8 mouse cellular contexts compared by ENCODE assay signal in genomic region chr15:25413378-25413901, GRCm38 (mm10). TPM values are rescaled to one million over a fixed set of nuclear protein-coding genes. Genes with fewer than 3 reads are reported as not detected.
DNase-seq lines count a peak whose midpoint lies in the region; ATAC-seq lines count a peak whose summit lies in the region.

Gene Basp1, minus strand, starts transcription at chr15:25413764.

- H3K36me3 ChIP-seq in forebrain, embryonic 14.5 days (ENCODE audit: control insufficient read depth, insufficient read depth, low read length), result peaks cover 5% of the 10 kb centered on the region; the same call in 1 of the 2 replicates

- no peaks in the 10 kb centered on the region for H3K9me3 ChIP-seq in forebrain, embryonic 14.5 days (replicated peaks; ENCODE audit: control insufficient read depth, low read length)

- H3K4me2 ChIP-seq in forebrain, embryonic 14.5 days (ENCODE audit: low read length), result peak within 1 kb of the TSS; percentile 61

- WGBS in forebrain, embryonic 14.5 days, result under 1% methylated on average over 23 of the region's 60 CpGs

- peak; percentile 75 for DNase-seq in CD4-positive, CD25-positive, alpha-beta regulatory T cell, adult 2 months (ENCODE audit: low read depth, low spot score)
- peak; percentile 6 to 18 for DNase-seq in adrenal gland, postnatal 4 days (ENCODE audit: low spot score in 2 of 2)
- DNase-seq in forebrain, embryonic 14.5 days (ENCODE audit: low spot score), result peak; percentile 91
- DNase-seq in heart, postnatal 36 days, result peak; percentile 41 to 50
- DNase-seq in layer of hippocampus, postnatal 10 days (ENCODE audit: low spot score in 2 of 2), result peak; percentile 78 to 87
- peak; percentile 57 for DNase-seq in lung, postnatal 14 days
- peak; percentile 90 for DNase-seq in retina, postnatal 1 day
- DNase-seq in urinary bladder, postnatal 10 days (ENCODE audit: low spot score), result peak; percentile 15

- ATAC-seq in forebrain, embryonic 14.5 days, result peak; percentile 60

- no peaks in the 10 kb centered on the region for H3K27me3 ChIP-seq in forebrain, embryonic 14.5 days (replicated peaks; ENCODE audit: control insufficient read depth, insufficient read depth, low read length)

- peak within 1 kb of the TSS; percentile 100 for H3K9ac ChIP-seq in forebrain, embryonic 14.5 days (ENCODE audit: low read length)

- peak within 1 kb of the TSS; percentile 100 for H3K27ac ChIP-seq in forebrain, embryonic 14.5 days (ENCODE audit: low read depth, low read length)

- peak within 1 kb of the TSS; percentile 99 for H3K4me3 ChIP-seq in forebrain, embryonic 14.5 days (ENCODE audit: low read depth, low read length)

- intact Hi-C loops in heart, postnatal 36 days (cut with DNase I), result loop anchor here (5.0 kb wide), 1 partner anchor 366 kb away; no protein-coding TSS in a partner anchor

- H3K4me1 ChIP-seq in forebrain, embryonic 14.5 days (ENCODE audit: control insufficient read depth, insufficient read depth, low read length), result peaks cover 26% of the 10 kb centered on the region

RNA-seq across cellular contexts. Expression of gene Basp1, which starts in this region (rescaled TPM):
- total RNA-seq in adrenal gland, postnatal 4 days (2021), result 10 to 100 TPM; 44.9 to 61.0 TPM
- 154 and 164 TPM in 2 replicates for polyA plus RNA-seq in forebrain, embryonic 14.5 days (2014; fragmentation: Nextera tagmentation; extraction: Ambion mirVana)
- 1 to 10 TPM; 1.3 to 1.7 TPM for total RNA-seq in heart, postnatal 36 days (2021)
- 1,000 to 10,000 TPM; 1,220 to 1,337 TPM for total RNA-seq in layer of hippocampus, postnatal 10 days (2021)

Comparison
In these comparisons a context has a peak if more than half of its experiments do, and no peak if none do; other contexts are left out.
1. Peak in every context shown above with its lines: DNase-seq, ATAC-seq, H3K4me3 ChIP-seq and H3K27ac ChIP-seq.
2. RNA of gene Basp1 (total RNA-seq): 1,220 to 1,337 TPM in layer of hippocampus, postnatal 10 days; 44.9 to 61.0 TPM in adrenal gland, postnatal 4 days and 1.3 to 1.7 TPM in heart, postnatal 36 days; every median in the first group is over 10 times any median in the second.
3. DNase-seq: peak in every context shown above with its lines; median percentile 91 in forebrain, embryonic 14.5 days; 90 in retina, postnatal 1 day; 82 in layer of hippocampus, postnatal 10 days; 75 in CD4-positive, CD25-positive, alpha-beta regulatory T cell, adult 2 months; 57 in lung, postnatal 14 days; 46 in heart, postnatal 36 days; 15 in urinary bladder, postnatal 10 days; 12 in adrenal gland, postnatal 4 days.